Mouse (Mus musculus) c-Kit-positive CD71-positive TER-119-positive erythroid progenitor cells, embryonic 14.5 days (primary cell): ENCODE results near the gene Cdk2.
"Not testable (repeated sequence)": the region's sequence is repeated elsewhere in the genome, so short reads cannot be mapped to it uniquely, and the experiment has no call there.

Source experiments
- DNase-seq: peaks from one replicate; pipeline ENCODE4 v3.0.0-alpha.2; 2013; ENCODE audit warnings: low spot score

Gene Cdk2

GRCm38 (mm10) chr10:128704491-128705316 is at the start of gene Cdk2:
Cdk2 (minus strand) TSS chr10:128705031.
- peak; percentile 91 for DNase-seq

- peak; percentile 86 for DNase-seq
Measured at GRCm38 (mm10) chr10:128748252-128748864, 43.5 kb upstream of the Cdk2 start.

- peak; percentile 81 for DNase-seq
Measured at GRCm38 (mm10) chr10:128747646-128748251, 42.9 kb upstream of the Cdk2 start, which contains the start of gene Pym1. Pym1 (plus strand) TSS chr10:128747889.

- DNase-seq: no peak
Measured at GRCm38 (mm10) chr10:128746972-128747645, 42.3 kb upstream of the Cdk2 start.

GRCm38 (mm10) chr10:128745946-128746613 is 41.2 kb upstream of the Cdk2 start:
- no peak for DNase-seq

- no peak for DNase-seq
Measured at GRCm38 (mm10) chr10:128744680-128745601, 40.1 kb upstream of the Cdk2 start, which contains the start of gene Dgka. Dgka (minus strand) TSS chr10:128744855.

GRCm38 (mm10) chr10:128744211-128744610 is 39.4 kb upstream of the Cdk2 start:
- DNase-seq: no peak

GRCm38 (mm10) chr10:128743791-128744191 is 39.0 kb upstream of the Cdk2 start:
- no peak for DNase-seq

- no peak for DNase-seq
Measured at GRCm38 (mm10) chr10:128743235-128743634, 38.4 kb upstream of the Cdk2 start.

GRCm38 (mm10) chr10:128742616-128743015 is 37.8 kb upstream of the Cdk2 start:
- DNase-seq: no peak

GRCm38 (mm10) chr10:128740296-128740695 is 35.5 kb upstream of the Cdk2 start:
- DNase-seq: no peak

GRCm38 (mm10) chr10:128737435-128737834 is 32.6 kb upstream of the Cdk2 start:
- no peak for DNase-seq

- no peak for DNase-seq
Measured at GRCm38 (mm10) chr10:128731992-128732391, 27.2 kb upstream of the Cdk2 start.

- DNase-seq: peak; percentile 54
Measured at GRCm38 (mm10) chr10:128731002-128731433, 26.2 kb upstream of the Cdk2 start.

- no peak for DNase-seq
Measured at GRCm38 (mm10) chr10:128728059-128728458, 23.2 kb upstream of the Cdk2 start.

- not testable (repeated sequence) for DNase-seq
Measured at GRCm38 (mm10) chr10:128725466-128725865, 20.6 kb upstream of the Cdk2 start.

GRCm38 (mm10) chr10:128715559-128716537 is 11.0 kb upstream of the Cdk2 start:
- no peak for DNase-seq

- not testable (repeated sequence) for DNase-seq
Measured at GRCm38 (mm10) chr10:128711318-128711717, 6.5 kb upstream of the Cdk2 start.

GRCm38 (mm10) chr10:128705317-128705693 is 474 bp upstream of the Cdk2 start:
- DNase-seq: no peak
